Mouse (Mus musculus) hindbrain, embryonic 10.5 days (tissue): ENCODE measurements around the gene Dglucy. TPM values are rescaled to one million over a fixed set of nuclear protein-coding genes. Genes with fewer than 3 reads are reported as not detected.

Source experiments
- DNase-seq: peaks from one replicate; pipeline ENCODE4 v3.0.0-alpha.2; 2017; ENCODE audit warnings: low spot score
- H3K27ac ChIP-seq: fragments of 300-500 bp; sonication (generic); 2 replicates; pipeline ENCODE4 v1.5.1; 2016; ENCODE audit warnings: mild to moderate bottlenecking, moderate library complexity
- H3K27me3 ChIP-seq: fragments of 300-500 bp; sonication (generic); 2 replicates; pipeline ENCODE4 v1.6.1; 2016; ENCODE audit warnings: mild to moderate bottlenecking; ENCODE audit not compliant: poor library complexity, insufficient read depth, severe bottlenecking
- H3K36me3 ChIP-seq: fragments of 300-500 bp; sonication (generic); 2 replicates; pipeline ENCODE4 v1.6.1; 2016; ENCODE audit warnings: mild to moderate bottlenecking, moderate library complexity
- H3K4me1 ChIP-seq: fragments of 300-500 bp; sonication (generic); replicated peaks from 2 replicates; pipeline ENCODE4 v1.6.1; 2016; ENCODE audit warnings: mild to moderate bottlenecking
- H3K4me3 ChIP-seq: fragments of 300-500 bp; sonication (generic); 2 replicates; pipeline ENCODE4 v1.5.1; 2016; ENCODE audit warnings: mild to moderate bottlenecking, moderate library complexity
- H3K9me3 ChIP-seq: fragments of 300-500 bp; sonication (generic); 2 replicates; pipeline ENCODE4 v1.6.1; 2016; ENCODE audit warnings: mild to moderate bottlenecking, moderate library complexity
- WGBS: fragments of 180-500 bp; shearing (Covaris S2); methylation state at CpG from one replicate; pipeline ENCODE4 v1.1.7; 2016; 5-methylcytosine and 5-hydroxymethylcytosine counted together
- polyA plus RNA-seq: library from polyadenylated mRNA; unstranded; fragments of >200 nt; fragmentation: Nextera tagmentation; extraction: Ambion mirVana; gene quantifications from 2 replicates; pipeline ENCODE4 v1.2.1, GENCODE M21; 2016

Gene Dglucy
- polyA plus RNA-seq, 1 experiment from 2014 or later = 0.44 TPM

DNA sequence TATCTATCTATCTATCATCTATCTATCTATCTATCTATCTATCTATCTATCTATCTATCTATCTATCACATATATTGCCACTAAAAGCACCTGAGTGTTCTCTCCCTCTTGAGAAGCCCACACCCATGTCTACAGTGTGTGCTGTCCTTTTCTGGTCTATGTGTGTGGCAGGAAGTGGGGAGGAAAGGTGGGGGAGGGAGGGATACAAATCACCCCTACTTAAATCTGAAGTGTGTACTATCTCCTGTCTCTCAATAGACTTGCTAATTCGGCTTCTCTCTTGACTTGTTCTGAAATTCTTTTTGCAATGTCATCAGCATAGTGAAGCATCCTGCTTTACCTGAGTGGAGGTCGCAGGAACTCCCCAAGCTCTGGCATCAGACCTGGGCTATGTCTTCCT is 77.5 kb downstream of the Dglucy start:
- Histone ChIP-seq H3K27ac (no peak overlapping the region), H3K36me3 (no peaks in the 10 kb centered on the region), H3K27me3 (no peaks in the 10 kb centered on the region), H3K4me1 (no peaks in the 10 kb centered on the region), H3K4me3 (no peak overlapping the region), H3K9me3 (no peaks in the 10 kb centered on the region)
- 88% methylated on average over 2 of the region's 2 CpGs for WGBS
- DNase-seq = no peak

- Histone ChIP-seq H3K9me3 (no peaks in the 10 kb centered on the region), H3K27ac (no peak overlapping the region), H3K27me3 (no peaks in the 10 kb centered on the region), H3K4me3 (no peak overlapping the region), H3K36me3 (no peaks in the 10 kb centered on the region), H3K4me1 (no peaks in the 10 kb centered on the region)
- WGBS = 82% methylated on average over 7 of the region's 7 CpGs
- DNase-seq = no peak
Observed at GRCm38 (mm10) chr12:100857791-100858190, 78.9 kb downstream of the Dglucy start.

- Histone ChIP-seq H3K4me1 (0 out of 2 replicates have a peak, but pooled peaks cover 2% of the 10 kb centered on the region), H3K36me3 (no peaks in the 10 kb centered on the region), H3K27me3 (no peaks in the 10 kb centered on the region), H3K4me3 (no peak overlapping the region), H3K9me3 (no peaks in the 10 kb centered on the region), H3K27ac (no peak overlapping the region)
- 94% methylated on average over 3 of the region's 3 CpGs for WGBS
- DNase-seq = no peak
Observed at GRCm38 (mm10) chr12:100862272-100862671, 83.4 kb downstream of the Dglucy start.

DNA sequence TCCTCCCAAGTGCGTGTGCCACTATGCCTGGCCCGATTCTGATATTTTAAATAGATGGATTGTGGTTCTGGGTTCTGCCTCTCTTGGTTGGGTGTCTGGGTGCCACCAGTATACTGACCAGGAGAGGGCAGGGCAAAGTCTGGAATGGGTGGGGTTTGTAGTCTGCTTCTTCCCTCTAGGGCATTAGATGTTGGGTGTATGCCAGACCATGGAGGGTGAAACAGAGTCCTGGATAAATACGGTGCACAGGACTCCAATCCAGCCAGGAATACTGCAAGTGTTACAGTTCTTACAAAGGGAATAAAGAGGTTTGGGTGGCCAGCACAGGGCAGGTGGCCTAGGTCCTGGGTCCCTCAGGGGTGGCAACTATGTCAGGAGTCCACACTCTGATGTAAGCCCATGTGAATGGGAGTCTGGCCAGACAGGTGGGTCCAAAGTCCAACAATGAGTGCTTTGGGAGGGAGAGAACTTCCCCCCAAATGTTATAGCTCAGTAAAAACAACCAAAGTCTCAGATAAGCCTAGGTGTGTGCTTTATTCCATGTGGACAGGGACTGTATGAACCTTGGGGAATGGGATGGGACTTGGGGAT is 84.1 kb downstream of the Dglucy start:
- H3K4me1 ChIP-seq = peaks cover 5% of the 10 kb centered on the region; the same call in 1 of the 2 replicates
- no peaks in the 10 kb centered on the region for H3K9me3 ChIP-seq
- H3K36me3 ChIP-seq = no peaks in the 10 kb centered on the region
- H3K27me3 ChIP-seq = no peaks in the 10 kb centered on the region
- no peak overlapping the region for H3K4me3 ChIP-seq
- WGBS = 96% methylated on average over 3 of the region's 3 CpGs
- no peak overlapping the region for H3K27ac ChIP-seq
- no peak for DNase-seq

DNA sequence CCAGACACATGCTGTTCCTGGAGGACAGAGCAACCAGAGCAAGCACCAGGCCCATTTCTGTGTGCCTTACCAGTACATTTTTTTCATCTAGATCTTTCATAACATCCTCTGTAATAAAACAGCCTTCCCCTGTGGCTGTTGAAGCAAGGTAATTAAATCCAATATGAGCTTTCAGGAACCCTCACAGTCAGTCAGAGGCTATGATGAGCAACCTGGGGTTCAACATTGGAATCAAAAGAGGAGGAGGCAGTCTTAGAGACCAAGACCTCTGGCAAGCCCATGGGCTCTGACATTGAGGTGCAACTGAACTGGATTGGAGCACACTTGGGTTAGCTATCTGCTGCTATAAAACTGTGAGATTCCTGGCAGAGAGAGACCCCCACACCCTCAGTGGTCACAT is 86.2 kb downstream of the Dglucy start:
- Histone ChIP-seq H3K4me3 (no peak overlapping the region), H3K36me3 (no peaks in the 10 kb centered on the region)
- DNase-seq = no peak

DNA sequence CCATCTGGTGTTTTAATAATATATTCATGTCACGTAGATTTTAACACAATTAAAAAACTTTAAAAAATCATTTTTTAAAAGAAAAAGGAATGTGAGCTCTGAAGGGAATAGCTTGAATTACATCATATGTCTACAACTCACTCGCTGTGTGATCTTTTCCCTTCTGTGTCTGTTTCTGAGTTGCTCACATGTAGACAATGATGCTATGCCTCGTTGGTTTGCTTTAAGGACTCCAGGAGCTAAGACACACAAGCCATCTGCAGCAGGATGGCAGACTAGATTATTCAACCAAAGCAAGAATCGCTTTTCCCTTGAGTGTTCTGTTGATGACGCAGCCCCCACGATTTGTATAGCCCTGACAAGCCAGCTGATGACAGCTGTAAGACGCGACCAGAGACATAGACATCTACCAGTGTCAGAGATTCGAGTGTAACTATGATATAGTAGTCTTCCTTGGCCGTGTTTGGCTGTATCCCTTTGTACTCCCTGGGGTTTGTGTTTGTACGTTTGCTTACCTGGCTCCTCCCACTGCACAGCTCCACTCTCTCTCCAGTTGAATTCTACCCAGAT is 86.7 kb downstream of the Dglucy start:
- Histone ChIP-seq H3K27ac (no peak overlapping the region), H3K4me3 (no peak overlapping the region), H3K4me1 (peaks cover 9% of the 10 kb centered on the region; the same call in 1 of the 2 replicates), H3K27me3 (no peaks in the 10 kb centered on the region), H3K36me3 (no peaks in the 10 kb centered on the region), H3K9me3 (peaks cover 5% of the 10 kb centered on the region; the same call in 1 of the 2 replicates)
- WGBS = 75% methylated on average over 11 of the region's 11 CpGs
- no peak for DNase-seq

More for the DNA sequence above, 86.2 kb downstream of the Dglucy start:
- Histone ChIP-seq H3K27me3 (no peaks in the 10 kb centered on the region), H3K4me1 (peaks cover 9% of the 10 kb centered on the region; the same call in 1 of the 2 replicates), H3K9me3 (peaks cover 5% of the 10 kb centered on the region; the same call in 1 of the 2 replicates), H3K27ac (no peak overlapping the region)

DNA sequence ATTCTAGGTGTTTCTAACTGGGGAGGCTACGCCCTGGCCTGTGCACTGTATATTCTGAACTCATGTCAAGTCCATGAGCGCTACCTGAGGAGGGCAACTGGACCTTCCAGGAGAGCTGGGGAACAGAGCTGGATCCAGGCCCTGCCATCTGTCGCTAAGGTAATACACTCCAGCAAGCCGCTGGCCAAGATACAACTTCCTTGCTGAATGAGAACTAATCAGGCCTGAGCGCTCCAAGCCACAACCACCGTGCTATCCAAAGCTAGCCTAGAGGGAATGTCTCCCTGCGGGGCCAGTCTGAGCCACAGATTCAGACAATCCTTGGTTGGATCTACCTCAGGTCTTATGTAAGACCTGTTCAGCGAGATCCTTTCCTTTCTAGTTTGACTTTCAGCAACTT is 88.2 kb downstream of the Dglucy start:
- Histone ChIP-seq H3K9me3 (peaks cover 5% of the 10 kb centered on the region; the same call in 1 of the 2 replicates), H3K4me1 (peaks cover 9% of the 10 kb centered on the region; the same call in 1 of the 2 replicates), H3K36me3 (no peaks in the 10 kb centered on the region), H3K27ac (no peak overlapping the region), H3K27me3 (no peaks in the 10 kb centered on the region), H3K4me3 (no peak overlapping the region)
- no peak for DNase-seq
- WGBS = 91% methylated on average over 8 of the region's 8 CpGs

- Histone ChIP-seq H3K27ac (0 out of 2 replicates have a peak overlapping the region, but pooled peaks have one; percentile 35), H3K27me3 (no peaks in the 10 kb centered on the region), H3K36me3 (no peaks in the 10 kb centered on the region), H3K4me3 (no peak overlapping the region), H3K4me1 (peaks cover 9% of the 10 kb centered on the region; the same call in 1 of the 2 replicates), H3K9me3 (peaks cover 5% of the 10 kb centered on the region; the same call in 1 of the 2 replicates)
- no peak for DNase-seq
- WGBS = 63% methylated on average over 4 of the region's 4 CpGs
Observed at GRCm38 (mm10) chr12:100868049-100868622, 89.3 kb downstream of the Dglucy start.

- Histone ChIP-seq H3K27ac (no peak overlapping the region), H3K4me1 (peaks cover 7% of the 10 kb centered on the region; the same call in 1 of the 2 replicates), H3K9me3 (peaks cover 5% of the 10 kb centered on the region; the same call in 1 of the 2 replicates), H3K4me3 (no peak overlapping the region), H3K27me3 (no peaks in the 10 kb centered on the region), H3K36me3 (no peaks in the 10 kb centered on the region)
- DNase-seq = no peak
- 94% methylated on average over 6 of the region's 6 CpGs for WGBS
Observed at GRCm38 (mm10) chr12:100871234-100871633, 92.4 kb downstream of the Dglucy start.

DNA sequence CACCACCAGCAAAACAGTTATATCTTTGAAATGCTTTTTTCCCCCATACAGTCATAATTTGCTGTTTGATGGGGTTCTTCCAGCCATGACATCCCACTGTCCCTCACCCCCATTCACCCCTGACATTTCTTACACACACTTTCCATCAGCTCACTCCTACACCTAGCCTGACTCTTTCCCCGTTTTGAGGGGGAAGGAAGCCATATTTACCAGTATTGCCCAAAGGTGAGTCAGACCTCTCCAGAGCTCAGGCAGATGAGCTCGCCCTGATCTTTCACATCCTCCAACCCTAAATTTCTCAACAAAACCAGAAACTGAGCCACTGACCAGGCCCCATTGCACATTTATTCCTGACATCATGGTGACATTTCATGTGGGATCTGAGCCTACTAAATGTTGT is 93.0 kb downstream of the Dglucy start:
- H3K9me3 ChIP-seq = peaks cover 5% of the 10 kb centered on the region; the same call in 1 of the 2 replicates
- 87% methylated on average over 2 of the region's 2 CpGs for WGBS

DNA sequence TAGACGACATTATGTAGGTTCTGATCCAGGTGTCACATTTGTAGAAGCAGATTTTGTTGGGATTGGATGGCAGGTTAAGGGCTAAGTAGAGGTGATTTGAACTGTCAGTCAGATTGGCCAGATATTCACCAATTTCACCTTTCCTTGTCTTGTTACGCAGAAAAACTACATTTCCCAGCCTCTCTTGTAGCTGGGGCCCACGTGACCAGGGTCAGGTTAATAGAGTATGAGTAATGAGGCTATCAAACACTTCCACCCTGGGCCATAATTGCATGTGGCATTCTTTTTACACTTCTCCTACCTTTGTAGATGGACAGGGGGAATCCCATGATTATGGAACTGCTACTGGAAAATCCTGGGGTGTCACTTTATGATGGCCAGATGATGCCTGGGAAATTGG is 94.8 kb downstream of the Dglucy start:
- no peaks in the 10 kb centered on the region for H3K36me3 ChIP-seq
- DNase-seq = no peak
- no peaks in the 10 kb centered on the region for H3K27me3 ChIP-seq
- no peak overlapping the region for H3K4me3 ChIP-seq
- H3K9me3 ChIP-seq = peaks cover 5% of the 10 kb centered on the region; the same call in 1 of the 2 replicates
- WGBS = 85% methylated on average over 3 of the region's 3 CpGs
- no peaks in the 10 kb centered on the region for H3K4me1 ChIP-seq
- H3K27ac ChIP-seq = no peak overlapping the region

More for the DNA sequence above, 93.0 kb downstream of the Dglucy start:
- Histone ChIP-seq H3K36me3 (no peaks in the 10 kb centered on the region), H3K4me1 (peaks cover 7% of the 10 kb centered on the region; the same call in 1 of the 2 replicates), H3K4me3 (no peak overlapping the region), H3K27me3 (no peaks in the 10 kb centered on the region), H3K27ac (no peak overlapping the region)
- no peak for DNase-seq

DNA sequence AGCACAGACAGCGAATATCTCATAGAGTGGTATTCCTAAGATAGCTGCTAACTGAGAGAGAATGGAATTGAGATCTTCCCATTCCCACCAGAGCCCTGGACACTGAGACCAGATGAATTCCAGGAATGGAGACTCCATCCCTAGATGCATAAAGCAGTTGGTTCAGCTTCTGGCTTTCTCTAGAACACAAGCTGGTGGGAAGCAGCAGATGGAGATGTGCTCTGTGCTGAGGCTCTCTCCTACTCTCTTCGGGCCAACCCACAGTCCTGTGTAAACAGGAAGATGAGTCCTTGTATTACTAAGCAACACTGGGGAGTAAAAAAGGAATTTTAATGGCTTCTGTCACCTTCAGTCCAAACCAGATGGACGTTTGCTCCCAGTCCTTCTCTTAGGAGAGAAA is 96.7 kb downstream of the Dglucy start:
- H3K36me3 ChIP-seq = no peaks in the 10 kb centered on the region
- H3K27ac ChIP-seq = no peak overlapping the region
- DNase-seq = no peak
- H3K27me3 ChIP-seq = no peaks in the 10 kb centered on the region
- 70% methylated on average over 3 of the region's 3 CpGs for WGBS
- no peaks in the 10 kb centered on the region for H3K4me1 ChIP-seq
- H3K9me3 ChIP-seq = no peaks in the 10 kb centered on the region
- no peak overlapping the region for H3K4me3 ChIP-seq

DNA sequence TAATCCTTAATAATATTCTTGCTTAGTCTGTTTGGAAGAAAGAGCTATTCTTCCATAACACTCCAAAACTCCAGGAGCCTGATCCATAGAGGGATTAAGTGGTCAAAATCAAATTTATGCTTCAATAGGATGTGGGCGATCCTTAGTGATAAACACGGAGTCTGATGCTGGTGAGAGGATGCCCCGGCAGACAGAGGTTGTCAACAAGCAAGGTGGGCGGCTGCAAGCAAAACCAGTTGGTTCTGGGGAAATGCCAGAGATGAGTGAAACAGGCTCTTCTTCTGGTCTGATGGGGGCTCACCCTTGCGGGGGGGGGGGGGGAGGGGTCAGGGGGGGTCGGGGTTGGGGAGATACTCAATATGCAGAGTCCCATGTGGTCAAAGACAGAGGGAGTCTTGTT is 97.1 kb downstream of the Dglucy start:
- H3K36me3 ChIP-seq = no peaks in the 10 kb centered on the region
- no peaks in the 10 kb centered on the region for H3K4me1 ChIP-seq
- no peaks in the 10 kb centered on the region for H3K27me3 ChIP-seq
- no peak overlapping the region for H3K27ac ChIP-seq
- H3K9me3 ChIP-seq = no peaks in the 10 kb centered on the region
- WGBS = 86% methylated on average over 5 of the region's 6 CpGs
- DNase-seq = no peak
- no peak overlapping the region for H3K4me3 ChIP-seq
